Mouse (Mus musculus) lung, embryonic 15.5 days (tissue): ENCODE measurements around the gene Hnrnpu. TPM values are rescaled to one million over a fixed set of nuclear protein-coding genes. Genes with fewer than 3 reads are reported as not detected.
A peak's percentile ranks its signal among the peaks of the same experiment; 100 is the strongest.

Source experiments
- ATAC-seq: fragments of 200-750 bp; cut with Nextera tagmentation; 2 replicates; pipeline ENCODE4 v1.8.0; 2017; ENCODE audit warnings: moderate number of reproducible peaks, borderline replicate concordance; ENCODE audit not compliant: low FRiP score, low TSS enrichment; ENCODE audit errors: extremely low read depth
- H3K27ac ChIP-seq: fragments of 300-500 bp; sonication (generic); 2 replicates; pipeline ENCODE4 v1.5.1; 2015; ENCODE audit warnings: moderate library complexity, mild to moderate bottlenecking, inconsistent platforms
- H3K27me3 ChIP-seq: fragments of 300-500 bp; sonication (generic); 2 replicates; pipeline ENCODE4 v1.6.1; 2015; ENCODE audit warnings: inconsistent platforms
- H3K36me3 ChIP-seq: fragments of 300-500 bp; sonication (generic); 2 replicates; pipeline ENCODE4 v1.6.1; 2015; ENCODE audit warnings: inconsistent platforms
- H3K4me1 ChIP-seq: fragments of 300-500 bp; sonication (generic); 2 replicates; pipeline ENCODE4 v1.6.1; 2015; ENCODE audit warnings: inconsistent platforms
- H3K4me2 ChIP-seq: fragments of 300-500 bp; sonication (generic); 2 replicates; pipeline ENCODE4 v1.6.1; 2015; ENCODE audit warnings: inconsistent platforms, mild to moderate bottlenecking, moderate library complexity
- H3K4me3 ChIP-seq: fragments of 300-500 bp; sonication (generic); 2 replicates; pipeline ENCODE4 v1.5.1; 2015; ENCODE audit warnings: mild to moderate bottlenecking, inconsistent platforms
- H3K9ac ChIP-seq: fragments of 300-500 bp; sonication (generic); 2 replicates; pipeline ENCODE4 v1.6.1; 2015; ENCODE audit warnings: inconsistent platforms
- H3K9me3 ChIP-seq: fragments of 300-500 bp; sonication (generic); 2 replicates; pipeline ENCODE4 v1.6.1; 2016; ENCODE audit warnings: inconsistent platforms
- WGBS: fragments of 180-500 bp; shearing (Covaris S2); methylation state at CpG from one replicate; pipeline ENCODE4 v1.1.7; 2015; 5-methylcytosine and 5-hydroxymethylcytosine counted together
- polyA plus RNA-seq: library from polyadenylated mRNA; unstranded; fragments of >200 nt; fragmentation: Nextera tagmentation; extraction: Ambion mirVana; gene quantifications from 2 replicates; pipeline ENCODE4 v1.2.1, GENCODE M21; 2015

The Hnrnpu gene
- 411 and 443 TPM in 2 replicates for polyA plus RNA-seq

DNA sequence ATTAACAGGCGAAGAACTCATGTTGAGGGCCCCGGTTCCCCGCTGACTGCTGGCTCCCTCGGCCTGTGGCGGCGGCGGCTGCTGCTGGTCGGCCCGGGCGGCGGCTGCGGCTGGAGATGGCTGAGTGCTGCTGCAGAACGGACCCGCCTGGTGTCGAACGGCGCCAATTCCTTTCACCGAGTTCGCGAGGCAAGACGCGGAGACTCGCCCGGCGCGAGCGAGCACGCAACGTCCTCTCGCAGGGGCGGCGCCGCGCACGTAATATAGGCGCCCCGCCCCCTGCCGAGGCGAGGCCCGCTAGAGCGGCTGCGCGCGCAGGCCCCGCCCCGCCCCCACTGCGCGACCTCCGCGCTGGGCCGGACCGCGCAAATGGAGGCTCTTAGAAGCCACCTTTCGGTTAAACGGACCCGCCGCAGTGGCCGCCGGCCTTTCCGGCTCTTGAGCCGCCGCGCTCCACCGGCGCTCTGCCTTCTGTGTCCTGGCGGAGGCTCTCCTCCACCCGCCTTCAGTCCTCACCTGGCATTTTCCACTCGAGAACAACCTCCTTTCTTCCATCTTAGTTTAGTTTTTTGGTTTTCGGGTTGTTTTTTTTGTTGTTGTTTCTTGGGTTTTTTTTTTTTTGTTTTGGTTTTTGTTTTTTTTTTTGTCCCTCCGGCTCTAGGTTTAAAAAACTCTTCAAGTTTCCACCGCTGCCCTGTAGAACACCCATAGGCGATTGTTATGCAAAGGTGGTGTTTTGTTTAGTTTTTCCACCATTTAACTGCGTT is at the start of gene Hnrnpu:
TSS of gene Hnrnpu (minus strand) at position 247 of the 767 bp plus-strand sequence.
- WGBS, result under 1% methylated on average over 73 of the region's 73 CpGs
- Histone ChIP-seq H3K27ac (peak within 1 kb of the TSS; percentile 100), H3K4me3 (peak within 1 kb of the TSS; percentile 93), H3K36me3 (peaks cover 19% of the 10 kb centered on the region), H3K9ac (peak within 1 kb of the TSS; percentile 100), H3K27me3 (no peaks in the 10 kb centered on the region), H3K4me1 (peaks cover 17% of the 10 kb centered on the region), H3K9me3 (no peaks in the 10 kb centered on the region), H3K4me2 (peak within 1 kb of the TSS; percentile 55)
- peak; percentile 88 for ATAC-seq

- no peaks in the 10 kb centered on the region for H3K27me3 ChIP-seq
- no peak overlapping the region for H3K27ac ChIP-seq
- no peaks in the 10 kb centered on the region for H3K4me1 ChIP-seq
- no peak overlapping the region for H3K4me3 ChIP-seq
- no peak overlapping the region for H3K9ac ChIP-seq
- no peaks in the 10 kb centered on the region for H3K9me3 ChIP-seq
- no peak overlapping the region for H3K4me2 ChIP-seq
- no peaks in the 10 kb centered on the region for H3K36me3 ChIP-seq
- no peak for ATAC-seq
These were observed 44.6 kb upstream of the Hnrnpu start for GRCm38 (mm10) chr1:178382165-178382564.

DNA sequence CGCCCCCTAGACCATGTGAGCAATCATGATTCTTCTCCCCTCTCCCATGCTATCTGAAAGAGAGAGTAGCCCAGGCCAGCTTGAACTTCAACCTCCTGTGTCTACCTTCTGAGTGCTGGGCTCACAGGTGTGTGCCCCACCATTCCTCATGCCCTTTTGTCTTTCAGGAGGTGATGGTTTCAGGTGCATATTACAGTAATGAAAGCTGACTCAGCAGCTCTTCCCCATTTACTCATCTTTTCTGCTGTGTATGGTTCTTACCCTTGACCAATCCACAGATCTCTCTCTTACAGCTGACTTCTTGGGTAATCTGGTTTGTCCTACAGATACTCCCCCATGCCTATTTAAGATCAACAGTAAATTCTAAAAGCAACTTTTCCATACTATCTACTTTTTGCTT is 41.6 kb upstream of the Hnrnpu start:
- H3K27me3 ChIP-seq, result no peaks in the 10 kb centered on the region
- WGBS, result 88% methylated on average over 1 of the region's 1 CpGs
- no peaks in the 10 kb centered on the region for H3K4me1 ChIP-seq
- H3K9me3 ChIP-seq, result no peaks in the 10 kb centered on the region
- H3K27ac ChIP-seq, result no peak overlapping the region
- no peak overlapping the region for H3K9ac ChIP-seq
- H3K4me3 ChIP-seq, result no peak overlapping the region
- ATAC-seq, result no peak
- H3K36me3 ChIP-seq, result no peaks in the 10 kb centered on the region
- no peak overlapping the region for H3K4me2 ChIP-seq

GRCm38 (mm10) chr1:178378115-178378514 is 40.5 kb upstream of the Hnrnpu start:
- H3K27ac ChIP-seq, result no peak overlapping the region
- H3K4me2 ChIP-seq, result no peak overlapping the region
- H3K27me3 ChIP-seq, result no peaks in the 10 kb centered on the region
- no peak overlapping the region for H3K9ac ChIP-seq
- no peaks in the 10 kb centered on the region for H3K36me3 ChIP-seq
- H3K9me3 ChIP-seq, result no peaks in the 10 kb centered on the region
- no peak overlapping the region for H3K4me3 ChIP-seq
- no peaks in the 10 kb centered on the region for H3K4me1 ChIP-seq
- WGBS, result 71% methylated on average over 3 of the region's 3 CpGs
- ATAC-seq, result no peak

DNA sequence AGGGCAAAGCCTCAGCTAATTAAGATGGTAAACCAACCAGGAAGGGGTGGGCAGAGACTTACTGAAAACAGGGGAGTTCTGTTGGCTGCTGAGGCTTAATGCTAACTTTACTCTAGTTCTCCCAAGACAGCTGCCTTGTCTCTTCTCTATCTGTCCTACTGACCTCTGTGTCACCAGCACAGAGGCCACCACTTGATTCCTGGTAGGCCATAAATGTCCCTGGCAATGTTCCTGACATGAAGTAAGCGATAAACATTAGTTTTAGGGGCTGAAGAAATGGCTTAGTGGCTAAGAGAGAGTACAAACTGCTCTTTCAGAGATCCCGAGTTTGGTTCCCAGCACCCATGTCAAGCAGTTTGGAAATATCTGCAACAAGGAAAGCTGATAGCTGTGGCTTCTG is 39.3 kb upstream of the Hnrnpu start:
- Histone ChIP-seq H3K27me3 (no peaks in the 10 kb centered on the region), H3K27ac (no peak overlapping the region), H3K9ac (no peak overlapping the region), H3K9me3 (no peaks in the 10 kb centered on the region), H3K4me1 (no peaks in the 10 kb centered on the region), H3K4me3 (no peak overlapping the region), H3K4me2 (no peak overlapping the region), H3K36me3 (no peaks in the 10 kb centered on the region)
- no peak for ATAC-seq
- WGBS, result 56% methylated on average over 2 of the region's 2 CpGs

- Histone ChIP-seq H3K4me1 (no peaks in the 10 kb centered on the region), H3K9ac (no peak overlapping the region), H3K4me2 (no peak overlapping the region), H3K27me3 (no peaks in the 10 kb centered on the region), H3K4me3 (no peak overlapping the region), H3K36me3 (no peaks in the 10 kb centered on the region), H3K9me3 (no peaks in the 10 kb centered on the region), H3K27ac (no peak overlapping the region)
- 70% methylated on average over 2 of the region's 2 CpGs for WGBS
- no peak for ATAC-seq
These were observed 38.5 kb upstream of the Hnrnpu start for GRCm38 (mm10) chr1:178376061-178376460.

GRCm38 (mm10) chr1:178375381-178375780 is 37.8 kb upstream of the Hnrnpu start:
- H3K36me3 ChIP-seq, result no peaks in the 10 kb centered on the region
- no peak for ATAC-seq
- no peaks in the 10 kb centered on the region for H3K27me3 ChIP-seq
- no peak overlapping the region for H3K4me2 ChIP-seq
- no peaks in the 10 kb centered on the region for H3K4me1 ChIP-seq
- H3K4me3 ChIP-seq, result no peak overlapping the region
- no peaks in the 10 kb centered on the region for H3K9me3 ChIP-seq
- H3K27ac ChIP-seq, result no peak overlapping the region
- no peak overlapping the region for H3K9ac ChIP-seq

- Histone ChIP-seq H3K9me3 (no peaks in the 10 kb centered on the region), H3K9ac (no peak overlapping the region), H3K27ac (no peak overlapping the region), H3K4me1 (peaks cover 4% of the 10 kb centered on the region; the same call in 1 of the 2 replicates), H3K27me3 (no peaks in the 10 kb centered on the region), H3K4me2 (no peak overlapping the region), H3K36me3 (no peaks in the 10 kb centered on the region), H3K4me3 (no peak overlapping the region)
- 78% methylated on average over 4 of the region's 4 CpGs for WGBS
- ATAC-seq, result no peak
These were observed 35.1 kb upstream of the Hnrnpu start for GRCm38 (mm10) chr1:178372681-178373080.

DNA sequence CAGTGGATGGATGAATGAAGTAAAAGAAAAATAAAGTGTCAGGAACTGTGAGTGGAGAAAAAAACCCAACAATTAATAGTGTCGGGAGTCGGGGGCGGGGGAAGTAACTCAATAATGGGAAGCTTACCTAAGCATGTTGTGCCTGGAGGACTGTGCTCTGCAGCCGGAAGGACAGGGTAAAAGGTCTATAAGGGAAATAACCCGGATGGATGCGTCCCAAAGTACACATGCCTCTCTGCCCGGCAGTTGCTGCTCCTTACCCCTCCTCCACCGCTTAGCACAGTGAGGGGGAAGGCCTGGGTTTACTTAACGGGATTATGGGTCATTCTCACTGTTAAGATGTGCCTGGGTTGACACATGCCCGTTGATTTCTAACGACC is 31.7 kb upstream of the Hnrnpu start:
- Histone ChIP-seq H3K4me3 (peak overlapping the region; percentile 50), H3K4me2 (peak overlapping the region; percentile 73), H3K4me1 (peaks cover 4% of the 10 kb centered on the region; the same call in 1 of the 2 replicates), H3K27me3 (no peaks in the 10 kb centered on the region), H3K9me3 (no peaks in the 10 kb centered on the region), H3K27ac (peak overlapping the region; percentile 72), H3K9ac (peak overlapping the region; percentile 48), H3K36me3 (no peaks in the 10 kb centered on the region)
- WGBS, result under 1% methylated on average over 11 of the region's 11 CpGs
- peak; percentile 78; the same call in 1 of the 2 replicates for ATAC-seq

- Histone ChIP-seq H3K4me3 (peak overlapping the region; percentile 50), H3K4me2 (peak overlapping the region; percentile 73), H3K27ac (peak overlapping the region; percentile 72), H3K4me1 (peaks cover 4% of the 10 kb centered on the region; the same call in 1 of the 2 replicates), H3K9ac (peak overlapping the region; percentile 48), H3K9me3 (no peaks in the 10 kb centered on the region), H3K27me3 (no peaks in the 10 kb centered on the region), H3K36me3 (no peaks in the 10 kb centered on the region)
- peak; percentile 96 for ATAC-seq
- 2% methylated on average over 36 of the region's 36 CpGs for WGBS
These were observed 31.1 kb upstream of the Hnrnpu start for GRCm38 (mm10) chr1:178368548-178369271.

- H3K9ac ChIP-seq, result no peak overlapping the region
- 54% methylated on average over 6 of the region's 6 CpGs for WGBS
- H3K27me3 ChIP-seq, result no peaks in the 10 kb centered on the region
- peaks cover 4% of the 10 kb centered on the region; the same call in 1 of the 2 replicates for H3K4me1 ChIP-seq
- no peaks in the 10 kb centered on the region for H3K9me3 ChIP-seq
- no peaks in the 10 kb centered on the region for H3K36me3 ChIP-seq
- no peak overlapping the region for H3K4me2 ChIP-seq
- H3K4me3 ChIP-seq, result no peak overlapping the region
- ATAC-seq, result no peak
- H3K27ac ChIP-seq, result no peak overlapping the region
These were observed 30.5 kb upstream of the Hnrnpu start for GRCm38 (mm10) chr1:178368121-178368520.

- 73% methylated on average over 6 of the region's 6 CpGs for WGBS
- Histone ChIP-seq H3K9me3 (no peaks in the 10 kb centered on the region), H3K36me3 (no peaks in the 10 kb centered on the region)
These were observed 27.6 kb upstream of the Hnrnpu start for GRCm38 (mm10) chr1:178365171-178365570.

More at GRCm38 (mm10) chr1:178365171-178365570, 27.6 kb upstream of the Hnrnpu start:
- peaks cover 4% of the 10 kb centered on the region; the same call in 1 of the 2 replicates for H3K4me1 ChIP-seq
- no peak overlapping the region for H3K4me2 ChIP-seq
- no peak overlapping the region for H3K9ac ChIP-seq
- no peak overlapping the region for H3K27ac ChIP-seq
- ATAC-seq, result no peak
- H3K27me3 ChIP-seq, result no peaks in the 10 kb centered on the region
- H3K4me3 ChIP-seq, result no peak overlapping the region
